Mouse (Mus musculus): ENCODE results near the gene Magi2. TPM values are rescaled to one million over a fixed set of nuclear protein-coding genes. Genes with fewer than 3 reads are reported as not detected.
"Not testable (repeated sequence)": the region's sequence is repeated elsewhere in the genome, so short reads cannot be mapped to it uniquely, and the experiment has no call there.

Magi2 gene
- polyA plus RNA-seq, 1 experiment from 2014 or later: 37.7 TPM

GRCm38 (mm10) chr5:20720201-20720900 is 1493.5 kb downstream of the Magi2 start:
- no peak for ATAC-seq
- Histone ChIP-seq H3K9me3 (ENCODE audit: control insufficient read depth, low read length) (no peaks in the 10 kb centered on the region), H3K4me2 (ENCODE audit: low read length) (no peak overlapping the region), H3K27me3 (replicated peaks; ENCODE audit: control insufficient read depth, insufficient read depth, low read length) (no peaks in the 10 kb centered on the region), H3K27ac (ENCODE audit: low read length) (no peak overlapping the region), H3K9ac (replicated peaks; ENCODE audit: low read depth, low read length) (no peak overlapping the region), H3K4me1 (replicated peaks; ENCODE audit: control insufficient read depth, insufficient read depth, low read length) (no peaks in the 10 kb centered on the region), H3K4me3 (replicated peaks; ENCODE audit: low read length) (no peak overlapping the region), H3K36me3 (ENCODE audit: control insufficient read depth, insufficient read depth) (no peaks in the 10 kb centered on the region)
- 71% methylated on average over 4 of the region's 4 CpGs for WGBS

GRCm38 (mm10) chr5:20723226-20723625 is 1496.4 kb downstream of the Magi2 start:
- not testable (repeated sequence) for H3K27ac ChIP-seq (ENCODE audit: low read length); H3K4me1 ChIP-seq (replicated peaks; ENCODE audit: control insufficient read depth, insufficient read depth, low read length); H3K27me3 ChIP-seq (replicated peaks; ENCODE audit: control insufficient read depth, insufficient read depth, low read length); H3K9me3 ChIP-seq (ENCODE audit: control insufficient read depth, low read length); H3K4me2 ChIP-seq (ENCODE audit: low read length); ATAC-seq; H3K4me3 ChIP-seq (replicated peaks; ENCODE audit: low read length); H3K36me3 ChIP-seq (ENCODE audit: control insufficient read depth, insufficient read depth); H3K9ac ChIP-seq (replicated peaks; ENCODE audit: low read depth, low read length)
- 91% methylated on average over 4 of the region's 4 CpGs for WGBS

GRCm38 (mm10) chr5:20738795-20739194 is 1512.0 kb downstream of the Magi2 start:
- Histone ChIP-seq H3K4me3 (replicated peaks; ENCODE audit: low read length) (no peak overlapping the region), H3K9ac (replicated peaks; ENCODE audit: low read depth, low read length) (no peak overlapping the region), H3K9me3 (ENCODE audit: control insufficient read depth, low read length) (no peaks in the 10 kb centered on the region), H3K4me2 (ENCODE audit: low read length) (no peak overlapping the region), H3K27ac (ENCODE audit: low read length) (no peak overlapping the region), H3K36me3 (ENCODE audit: control insufficient read depth, insufficient read depth) (no peaks in the 10 kb centered on the region), H3K4me1 (replicated peaks; ENCODE audit: control insufficient read depth, insufficient read depth, low read length) (no peaks in the 10 kb centered on the region), H3K27me3 (replicated peaks; ENCODE audit: control insufficient read depth, insufficient read depth, low read length) (no peaks in the 10 kb centered on the region)
- WGBS: 60% methylated on average over 2 of the region's 2 CpGs
- no peak for ATAC-seq

GRCm38 (mm10) chr5:20741193-20741592 is 1514.4 kb downstream of the Magi2 start:
- Histone ChIP-seq H3K4me1 (replicated peaks; ENCODE audit: control insufficient read depth, insufficient read depth, low read length) (no peaks in the 10 kb centered on the region), H3K9ac (replicated peaks; ENCODE audit: low read depth, low read length) (no peak overlapping the region), H3K27ac (ENCODE audit: low read length) (no peak overlapping the region), H3K9me3 (ENCODE audit: control insufficient read depth, low read length) (no peaks in the 10 kb centered on the region), H3K36me3 (ENCODE audit: control insufficient read depth, insufficient read depth) (no peaks in the 10 kb centered on the region), H3K4me3 (replicated peaks; ENCODE audit: low read length) (no peak overlapping the region), H3K27me3 (replicated peaks; ENCODE audit: control insufficient read depth, insufficient read depth, low read length) (no peaks in the 10 kb centered on the region), H3K4me2 (ENCODE audit: low read length) (no peak overlapping the region)
- WGBS: 87% methylated on average over 6 of the region's 6 CpGs
- ATAC-seq: no peak

- Histone ChIP-seq H3K27ac (ENCODE audit: low read length) (no peak overlapping the region), H3K4me3 (replicated peaks; ENCODE audit: low read length) (no peak overlapping the region), H3K9ac (replicated peaks; ENCODE audit: low read depth, low read length) (no peak overlapping the region), H3K4me1 (replicated peaks; ENCODE audit: control insufficient read depth, insufficient read depth, low read length) (no peaks in the 10 kb centered on the region), H3K36me3 (ENCODE audit: control insufficient read depth, insufficient read depth) (no peaks in the 10 kb centered on the region), H3K9me3 (ENCODE audit: control insufficient read depth, low read length) (no peaks in the 10 kb centered on the region), H3K27me3 (replicated peaks; ENCODE audit: control insufficient read depth, insufficient read depth, low read length) (no peaks in the 10 kb centered on the region), H3K4me2 (ENCODE audit: low read length) (no peak overlapping the region)
- WGBS: 91% methylated on average over 8 of the region's 8 CpGs
- ATAC-seq: no peak
These were observed 1515.1 kb downstream of the Magi2 start for GRCm38 (mm10) chr5:20741936-20742335.

GRCm38 (mm10) chr5:20748142-20748541 is 1521.3 kb downstream of the Magi2 start:
- WGBS: 9% methylated on average over 4 of the region's 4 CpGs
- Histone ChIP-seq H3K9ac (replicated peaks; ENCODE audit: low read depth, low read length) (no peak overlapping the region), H3K27ac (ENCODE audit: low read length) (no peak overlapping the region), H3K27me3 (replicated peaks; ENCODE audit: control insufficient read depth, insufficient read depth, low read length) (no peaks in the 10 kb centered on the region), H3K36me3 (ENCODE audit: control insufficient read depth, insufficient read depth) (no peaks in the 10 kb centered on the region), H3K4me1 (replicated peaks; ENCODE audit: control insufficient read depth, insufficient read depth, low read length) (peaks cover 35% of the 10 kb centered on the region), H3K4me2 (ENCODE audit: low read length) (0 out of 2 replicates have a peak overlapping the region, but pooled peaks have one; percentile 5), H3K9me3 (ENCODE audit: control insufficient read depth, low read length) (no peaks in the 10 kb centered on the region), H3K4me3 (replicated peaks; ENCODE audit: low read length) (no peak overlapping the region)
- ATAC-seq: peak; percentile 74

GRCm38 (mm10) chr5:20748856-20749255 is 1522.0 kb downstream of the Magi2 start:
- H3K9me3 ChIP-seq (ENCODE audit: control insufficient read depth, low read length): no peaks in the 10 kb centered on the region
- 83% methylated on average over 8 of the region's 8 CpGs for WGBS

GRCm38 (mm10) chr5:20749535-20749934 is 1522.7 kb downstream of the Magi2 start:
- no peak for ATAC-seq

More at GRCm38 (mm10) chr5:20748856-20749255, 1522.0 kb downstream of the Magi2 start:
- Histone ChIP-seq H3K4me2 (ENCODE audit: low read length) (no peak overlapping the region), H3K4me1 (replicated peaks; ENCODE audit: control insufficient read depth, insufficient read depth, low read length) (peaks cover 35% of the 10 kb centered on the region), H3K27me3 (replicated peaks; ENCODE audit: control insufficient read depth, insufficient read depth, low read length) (no peaks in the 10 kb centered on the region), H3K36me3 (ENCODE audit: control insufficient read depth, insufficient read depth) (no peaks in the 10 kb centered on the region), H3K4me3 (replicated peaks; ENCODE audit: low read length) (no peak overlapping the region), H3K27ac (ENCODE audit: low read length) (no peak overlapping the region), H3K9ac (replicated peaks; ENCODE audit: low read depth, low read length) (no peak overlapping the region)
- ATAC-seq: no peak

GRCm38 (mm10) chr5:20751000-20751399 is 1524.2 kb downstream of the Magi2 start:
- H3K4me3 ChIP-seq (replicated peaks; ENCODE audit: low read length): no peak overlapping the region

More at GRCm38 (mm10) chr5:20749535-20749934, 1522.7 kb downstream of the Magi2 start:
- H3K9ac ChIP-seq (replicated peaks; ENCODE audit: low read depth, low read length): no peak overlapping the region
- H3K9me3 ChIP-seq (ENCODE audit: control insufficient read depth, low read length): no peaks in the 10 kb centered on the region
- no peak overlapping the region for H3K27ac ChIP-seq (ENCODE audit: low read length)
- no peak overlapping the region for H3K4me3 ChIP-seq (replicated peaks; ENCODE audit: low read length)
- no peaks in the 10 kb centered on the region for H3K36me3 ChIP-seq (ENCODE audit: control insufficient read depth, insufficient read depth)
- WGBS: 82% methylated on average over 3 of the region's 3 CpGs
- peaks cover 35% of the 10 kb centered on the region for H3K4me1 ChIP-seq (replicated peaks; ENCODE audit: control insufficient read depth, insufficient read depth, low read length)
- no peaks in the 10 kb centered on the region for H3K27me3 ChIP-seq (replicated peaks; ENCODE audit: control insufficient read depth, insufficient read depth, low read length)
- H3K4me2 ChIP-seq (ENCODE audit: low read length): no peak overlapping the region

More at GRCm38 (mm10) chr5:20751000-20751399, 1524.2 kb downstream of the Magi2 start:
- ATAC-seq: no peak
- 25% methylated on average over 7 of the region's 7 CpGs for WGBS
- Histone ChIP-seq H3K27ac (ENCODE audit: low read length) (no peak overlapping the region), H3K4me2 (ENCODE audit: low read length) (no peak overlapping the region), H3K36me3 (ENCODE audit: control insufficient read depth, insufficient read depth) (no peaks in the 10 kb centered on the region), H3K4me1 (replicated peaks; ENCODE audit: control insufficient read depth, insufficient read depth, low read length) (peaks cover 35% of the 10 kb centered on the region), H3K9ac (replicated peaks; ENCODE audit: low read depth, low read length) (no peak overlapping the region), H3K27me3 (replicated peaks; ENCODE audit: control insufficient read depth, insufficient read depth, low read length) (no peaks in the 10 kb centered on the region), H3K9me3 (ENCODE audit: control insufficient read depth, low read length) (no peaks in the 10 kb centered on the region)
